In the genomic region with DNA sequence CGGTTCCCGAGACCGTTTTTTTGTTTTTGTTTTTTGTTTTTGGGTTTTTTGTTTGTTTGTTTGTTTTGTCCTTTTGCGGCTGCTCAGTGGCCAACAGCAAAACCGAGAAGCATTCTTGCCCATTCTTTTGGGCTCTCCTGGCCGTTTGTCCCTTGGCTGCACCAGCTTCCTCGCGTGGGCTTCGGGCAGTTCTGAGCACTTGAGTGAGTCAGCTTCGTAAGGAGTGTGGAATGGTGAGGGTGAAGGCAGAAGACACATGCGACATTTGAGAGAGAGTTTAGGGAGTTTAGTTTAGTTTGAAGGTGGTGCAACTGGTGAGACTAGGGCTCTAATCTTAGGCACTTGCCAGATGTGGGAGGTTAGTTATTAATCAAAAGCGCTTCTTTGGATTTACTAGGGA, we compare ENCODE assay signal across 7 mouse cellular contexts. TPM values are rescaled to one million over a fixed set of nuclear protein-coding genes. Genes with fewer than 3 reads are reported as not detected.
DNase-seq lines count a peak whose midpoint lies in the region; ATAC-seq and TF ChIP-seq lines count a peak whose summit lies in the region.

No protein-coding gene starts in this region.

- H3K9me3 ChIP-seq in lung, embryonic 16.5 days (ENCODE audit: control insufficient read depth, low read length) = no peaks in the 10 kb centered on the region
- H3K9me3 ChIP-seq in embryonic facial prominence, embryonic 14.5 days (ENCODE audit: control insufficient read depth, low read length) = no peaks in the 10 kb centered on the region
- H3K9me3 ChIP-seq in intestine, embryonic 15.5 days = no peaks in the 10 kb centered on the region
- H3K9me3 ChIP-seq in midbrain, postnatal 0 days (ENCODE audit: low read length) = no peaks in the 10 kb centered on the region

- no peak for DNase-seq in lung, postnatal 36 days
- no peak for DNase-seq in embryonic facial prominence, embryonic 14.5 days (ENCODE audit: low spot score)
- no peak for DNase-seq in midbrain, postnatal 0 days (ENCODE audit: low spot score)
- no peak for DNase-seq in gastrocnemius, postnatal 4 days (ENCODE audit: low spot score in 2 of 2)
- no peak for DNase-seq in left cerebral cortex, adult 9 months (ENCODE audit: low spot score in 2 of 2)

- peaks cover 12% of the 10 kb centered on the region for H3K36me3 ChIP-seq in lung, embryonic 16.5 days (ENCODE audit: control insufficient read depth, insufficient read depth, low read length)
- peaks cover 26% of the 10 kb centered on the region for H3K36me3 ChIP-seq in embryonic facial prominence, embryonic 14.5 days (ENCODE audit: control insufficient read depth, insufficient read depth, low read length)
- 0 out of 2 replicates have a peak, but pooled peaks cover 4% of the 10 kb centered on the region for H3K36me3 ChIP-seq in intestine, embryonic 15.5 days
- no peaks in the 10 kb centered on the region for H3K36me3 ChIP-seq in midbrain, postnatal 0 days (ENCODE audit: insufficient read depth, low read length)

- peak overlapping the region; percentile 78 for H3K4me2 ChIP-seq in lung, embryonic 16.5 days (ENCODE audit: low read depth, low read length)
- peak overlapping the region; percentile 82 for H3K4me2 ChIP-seq in embryonic facial prominence, embryonic 14.5 days (ENCODE audit: low read depth, low read length)
- peak overlapping the region; percentile 57 for H3K4me2 ChIP-seq in intestine, embryonic 15.5 days (replicated peaks)
- H3K4me2 ChIP-seq in midbrain, postnatal 0 days (ENCODE audit: low read depth, low read length, poor library complexity, severe bottlenecking) = peak overlapping the region; percentile 67

- H3K27ac ChIP-seq in lung, embryonic 16.5 days (ENCODE audit: low read length) = peak overlapping the region; percentile 87
- H3K27ac ChIP-seq in embryonic facial prominence, embryonic 14.5 days (replicated peaks; ENCODE audit: low read depth, low read length) = no peak overlapping the region; the same call in none of the 2 replicates
- peak overlapping the region; percentile 19; the same call in 1 of the 2 replicates for H3K27ac ChIP-seq in intestine, embryonic 15.5 days
- peak overlapping the region; percentile 73; the same call in 1 of the 2 replicates for H3K27ac ChIP-seq in midbrain, postnatal 0 days (ENCODE audit: low read depth, low read length)

- H3K9ac ChIP-seq in lung, embryonic 16.5 days (ENCODE audit: low read length) = peak overlapping the region; percentile 84
- H3K9ac ChIP-seq in embryonic facial prominence, embryonic 14.5 days (ENCODE audit: low read depth, low read length) = peak overlapping the region; percentile 85
- peak overlapping the region; percentile 62 for H3K9ac ChIP-seq in intestine, embryonic 15.5 days
- H3K9ac ChIP-seq in midbrain, postnatal 0 days (replicated peaks; ENCODE audit: low read length, poor library complexity, severe bottlenecking) = peak overlapping the region; percentile 69

- peak overlapping the region; percentile 72 for H3K4me3 ChIP-seq in lung, embryonic 16.5 days (ENCODE audit: low read length)
- H3K4me3 ChIP-seq in embryonic facial prominence, embryonic 14.5 days (ENCODE audit: low read depth, low read length) = peak overlapping the region; percentile 78
- H3K4me3 ChIP-seq in intestine, embryonic 15.5 days (replicated peaks) = peak overlapping the region; percentile 58
- peak overlapping the region; percentile 68 for H3K4me3 ChIP-seq in midbrain, postnatal 0 days (ENCODE audit: low read depth, low read length)

- peaks cover 12% of the 10 kb centered on the region for H3K4me1 ChIP-seq in lung, embryonic 16.5 days (replicated peaks; ENCODE audit: control insufficient read depth, insufficient read depth, low read length)
- H3K4me1 ChIP-seq in embryonic facial prominence, embryonic 14.5 days (ENCODE audit: control insufficient read depth, insufficient read depth, low read length) = peaks cover 7% of the 10 kb centered on the region
- peaks cover 10% of the 10 kb centered on the region for H3K4me1 ChIP-seq in intestine, embryonic 15.5 days (replicated peaks)
- H3K4me1 ChIP-seq in midbrain, postnatal 0 days (ENCODE audit: insufficient read depth, low read length) = peaks cover 6% of the 10 kb centered on the region; the same call in 1 of the 2 replicates

- ATAC-seq in lung, embryonic 16.5 days (ENCODE audit: low read depth) = peak; percentile 10; the same call in 1 of the 2 replicates
- ATAC-seq in embryonic facial prominence, embryonic 14.5 days (ENCODE audit: low read depth) = no peak
- no peak for ATAC-seq in intestine, embryonic 15.5 days
- ATAC-seq in midbrain, postnatal 0 days (ENCODE audit: low FRiP score) = no peak

- no peaks in the 10 kb centered on the region for H3K27me3 ChIP-seq in lung, embryonic 16.5 days (ENCODE audit: control insufficient read depth, insufficient read depth, low read depth, low read length)
- H3K27me3 ChIP-seq in embryonic facial prominence, embryonic 14.5 days (replicated peaks; ENCODE audit: control insufficient read depth, insufficient read depth, low read length) = no peaks in the 10 kb centered on the region
- no peaks in the 10 kb centered on the region for H3K27me3 ChIP-seq in intestine, embryonic 15.5 days (replicated peaks)
- no peaks in the 10 kb centered on the region for H3K27me3 ChIP-seq in midbrain, postnatal 0 days (ENCODE audit: insufficient read depth, low read length)

- no peak for TF ChIP-seq CTCF in midbrain, postnatal 0 days (IDR thresholded peaks at IDR 0.05)

- 5% methylated on average over 12 of the region's 12 CpGs for WGBS in lung, embryonic 16.5 days
- WGBS in embryonic facial prominence, embryonic 14.5 days = 7% methylated on average over 12 of the region's 12 CpGs
- WGBS in intestine, embryonic 15.5 days = 10% methylated on average over 12 of the region's 12 CpGs
- 7% methylated on average over 12 of the region's 12 CpGs for WGBS in midbrain, postnatal 0 days

RNA-seq across cellular contexts. Expression of a gene that starts 0.5 kb away (rescaled TPM):
- polyA plus RNA-seq in lung, embryonic 16.5 days (2015; fragmentation: Nextera tagmentation; extraction: Ambion mirVana) = 7.2 and 7.7 TPM in 2 replicates
- polyA plus RNA-seq in embryonic facial prominence, embryonic 14.5 days (2014; fragmentation: Nextera tagmentation; extraction: Ambion mirVana) = 5.9 and 6.1 TPM in 2 replicates
- polyA plus RNA-seq in intestine, embryonic 15.5 days (2015; fragmentation: Nextera tagmentation; extraction: Ambion mirVana) = 6.3 TPM in 2 replicates
- total RNA-seq in midbrain, postnatal 0 days (2014; rRNA removed) = 2.1 and 3.5 TPM in 2 replicates
- polyA plus RNA-seq in midbrain, postnatal 0 days (2015; fragmentation: Nextera tagmentation; extraction: Ambion mirVana) = 2.8 and 3.0 TPM in 2 replicates
- 1 to 10 TPM; 7.1 to 9.2 TPM for total RNA-seq in gastrocnemius, postnatal 4 days (2021)

RNA-seq across cellular contexts. Expression of a gene that starts 0.5 kb away (rescaled TPM):
- polyA plus RNA-seq in lung, embryonic 16.5 days (2015; fragmentation: Nextera tagmentation; extraction: Ambion mirVana) = 93.7 and 96.4 TPM in 2 replicates
- 89.6 and 94.7 TPM in 2 replicates for polyA plus RNA-seq in embryonic facial prominence, embryonic 14.5 days (2014; fragmentation: Nextera tagmentation; extraction: Ambion mirVana)
- 69.5 and 76.3 TPM in 2 replicates for polyA plus RNA-seq in intestine, embryonic 15.5 days (2015; fragmentation: Nextera tagmentation; extraction: Ambion mirVana)
- 31.6 and 37.1 TPM in 2 replicates for total RNA-seq in midbrain, postnatal 0 days (2014; rRNA removed)
- 42.4 and 43.7 TPM in 2 replicates for polyA plus RNA-seq in midbrain, postnatal 0 days (2015; fragmentation: Nextera tagmentation; extraction: Ambion mirVana)
- total RNA-seq in gastrocnemius, postnatal 4 days (2021) = 10 to 100 TPM; 29.2 to 32.9 TPM

RNA-seq across cellular contexts. Expression of a gene that starts 7.3 kb away (rescaled TPM):
- 104 and 117 TPM in 2 replicates for polyA plus RNA-seq in lung, embryonic 16.5 days (2015; fragmentation: Nextera tagmentation; extraction: Ambion mirVana)
- polyA plus RNA-seq in embryonic facial prominence, embryonic 14.5 days (2014; fragmentation: Nextera tagmentation; extraction: Ambion mirVana) = 125 and 130 TPM in 2 replicates
- 95.4 and 99.5 TPM in 2 replicates for polyA plus RNA-seq in intestine, embryonic 15.5 days (2015; fragmentation: Nextera tagmentation; extraction: Ambion mirVana)
- total RNA-seq in midbrain, postnatal 0 days (2014; rRNA removed) = 54.0 and 64.5 TPM in 2 replicates
- polyA plus RNA-seq in midbrain, postnatal 0 days (2015; fragmentation: Nextera tagmentation; extraction: Ambion mirVana) = 143 and 166 TPM in 2 replicates
- 10 to 100 TPM; 66.6 to 72.8 TPM for total RNA-seq in gastrocnemius, postnatal 4 days (2021)

RNA-seq across cellular contexts. Expression of a gene that starts 16.2 kb away (rescaled TPM):
- 0.65 and 1.7 TPM in 2 replicates for polyA plus RNA-seq in lung, embryonic 16.5 days (2015; fragmentation: Nextera tagmentation; extraction: Ambion mirVana)
- 1.2 and 2.7 TPM in 2 replicates for polyA plus RNA-seq in embryonic facial prominence, embryonic 14.5 days (2014; fragmentation: Nextera tagmentation; extraction: Ambion mirVana)
- 1.7 and 1.8 TPM in 2 replicates for polyA plus RNA-seq in intestine, embryonic 15.5 days (2015; fragmentation: Nextera tagmentation; extraction: Ambion mirVana)
- 3.9 TPM in 2 replicates for total RNA-seq in midbrain, postnatal 0 days (2014; rRNA removed)
- 2.8 and 3.3 TPM in 2 replicates for polyA plus RNA-seq in midbrain, postnatal 0 days (2015; fragmentation: Nextera tagmentation; extraction: Ambion mirVana)
- under 1 TPM in 1 of 2 experiments, not detected in 1; 0.29 TPM for total RNA-seq in gastrocnemius, postnatal 4 days (2021)

RNA-seq across cellular contexts. Expression of a gene that starts 22.2 kb away (rescaled TPM):
- polyA plus RNA-seq in lung, embryonic 16.5 days (2015; fragmentation: Nextera tagmentation; extraction: Ambion mirVana) = not detected in 2 replicates
- not detected in 2 replicates for polyA plus RNA-seq in embryonic facial prominence, embryonic 14.5 days (2014; fragmentation: Nextera tagmentation; extraction: Ambion mirVana)
- polyA plus RNA-seq in intestine, embryonic 15.5 days (2015; fragmentation: Nextera tagmentation; extraction: Ambion mirVana) = not detected in 2 replicates
- total RNA-seq in midbrain, postnatal 0 days (2014; rRNA removed) = not detected in 2 replicates
- 0.39 and 0.52 TPM in 2 replicates for polyA plus RNA-seq in midbrain, postnatal 0 days (2015; fragmentation: Nextera tagmentation; extraction: Ambion mirVana)
- total RNA-seq in gastrocnemius, postnatal 4 days (2021) = not detected
